Mouse (Mus musculus) megakaryocyte, embryonic 14.5 days (primary cell): ENCODE results near the gene Mrgprf.

Source experiments
- FLI1 ChIP-seq: IDR thresholded peaks from 2 replicates; pipeline ENCODE4 v1.6.1; 2012; ENCODE audit warnings: low read length, inconsistent platforms, mixed read lengths
- GATA1 ChIP-seq: IDR thresholded peaks from 3 replicates; pipeline ENCODE4 v1.6.1; 2012; ENCODE audit warnings: mixed read lengths, low read length, inconsistent platforms, borderline replicate concordance

DNA sequence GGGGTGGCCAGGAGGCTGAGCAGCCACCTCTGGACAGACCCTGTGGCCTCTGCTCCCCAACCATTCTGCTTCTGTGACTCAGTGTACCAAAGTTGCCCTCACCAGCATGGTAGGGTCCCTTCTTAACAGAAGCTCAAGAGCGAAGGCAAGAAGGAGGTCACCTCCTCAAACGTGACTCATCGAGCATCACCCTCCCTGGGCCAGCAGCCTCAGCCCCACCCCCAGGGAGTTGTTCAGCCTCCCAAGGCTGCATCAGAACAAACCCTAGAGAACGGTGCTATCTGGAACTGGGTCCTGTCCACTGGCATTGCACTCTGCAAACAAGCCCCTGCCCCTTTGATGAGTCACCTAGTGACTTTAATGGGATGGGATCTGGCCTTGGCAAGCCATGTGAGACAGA is 8.2 kb downstream of the Mrgprf start:
- no peak for TF ChIP-seq GATA1
- TF ChIP-seq FLI1 = no peak
